Comparison of ENCODE assay signal across 8 mouse cellular contexts in the genomic region with DNA sequence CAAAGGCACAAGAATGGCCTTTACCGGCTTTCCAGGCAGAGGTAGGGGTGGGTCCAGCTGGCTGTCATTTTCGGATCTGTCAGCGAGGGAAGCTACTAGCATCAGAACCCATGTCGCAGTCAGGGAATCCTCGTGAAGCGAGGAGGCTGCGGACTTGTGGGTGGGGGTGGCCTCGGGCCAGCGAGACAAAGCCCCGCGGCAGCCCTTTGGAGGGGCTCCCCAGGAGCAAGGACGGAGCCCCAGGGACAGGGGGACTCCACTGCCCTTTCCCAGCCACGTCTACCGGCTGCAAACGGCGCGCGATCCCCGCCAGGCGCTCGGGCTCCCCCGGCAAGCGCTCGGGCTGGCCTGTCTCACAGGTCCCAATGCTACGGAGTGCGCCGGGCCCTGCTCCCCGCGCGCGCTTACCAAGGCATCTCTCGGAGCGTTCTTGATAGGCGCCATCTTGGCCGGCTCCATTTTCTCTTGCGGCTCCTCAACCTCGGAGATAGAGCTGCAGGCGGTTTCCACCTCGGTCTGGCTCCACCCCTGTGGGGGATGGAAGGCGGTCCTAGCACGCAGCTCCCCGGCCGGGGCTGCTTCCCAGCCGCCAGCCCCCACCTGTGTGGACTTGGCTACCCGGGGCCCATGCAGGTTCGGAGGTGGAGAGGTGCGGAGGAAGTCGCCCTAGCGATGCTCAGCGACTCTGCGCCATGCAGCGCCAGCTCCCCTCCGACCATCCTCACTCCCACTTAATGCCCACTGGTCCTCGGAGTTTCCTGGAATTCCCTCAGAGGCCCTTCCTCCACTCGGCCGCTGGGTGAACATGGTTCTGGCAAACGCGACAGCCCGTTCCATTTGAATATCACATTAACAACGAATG. TPM values are rescaled to one million over a fixed set of nuclear protein-coding genes. Genes with fewer than 3 reads are reported as not detected.
DNase-seq lines count a peak whose midpoint lies in the region; ATAC-seq and TF ChIP-seq lines count a peak whose summit lies in the region.

No protein-coding gene starts in this region.

- peak; percentile 74 for DNase-seq in 3T3-L1 (ENCODE audit: low read depth, low spot score)
- peak; percentile 27 to 31 for DNase-seq in adrenal gland, postnatal 4 days (ENCODE audit: low spot score in 2 of 2)
- peak; percentile 52 for DNase-seq in heart, adult 8-10 months (ENCODE audit: low spot score)
- DNase-seq in kidney, adult 9 months = peak; percentile 67
- peak; percentile 44 to 58 for DNase-seq in spleen, adult 2 months (ENCODE audit: low read depth in 1 of 2, low spot score in 2 of 2)

- peak overlapping the region; percentile 82 for H3K9ac ChIP-seq in embryonic facial prominence, embryonic 13.5 days
- peak overlapping the region; percentile 75 for H3K9ac ChIP-seq in limb, embryonic 13.5 days
- H3K9ac ChIP-seq in midbrain, embryonic 15.5 days = peak overlapping the region; percentile 80

- peak overlapping the region; percentile 73 for H3K27ac ChIP-seq in embryonic facial prominence, embryonic 13.5 days
- H3K27ac ChIP-seq in limb, embryonic 13.5 days = peak overlapping the region; percentile 81
- peak overlapping the region; percentile 94 for H3K27ac ChIP-seq in midbrain, embryonic 15.5 days
- H3K27ac ChIP-seq in spleen, adult 2 months (ENCODE audit: insufficient read depth, low read length) = peak overlapping the region; percentile 53; the same call in 1 of the 2 replicates

- TF ChIP-seq POLR2A in spleen, adult 2 months (IDR thresholded peaks at IDR 0.05; ENCODE audit: low read depth, low read length) = no peak

- 25% methylated on average over 55 of the region's 60 CpGs for WGBS in embryonic facial prominence, embryonic 13.5 days
- 17% methylated on average over 60 of the region's 60 CpGs for WGBS in limb, embryonic 13.5 days
- WGBS in midbrain, embryonic 15.5 days = 31% methylated on average over 60 of the region's 60 CpGs
- WGBS in spleen, adult 2 months = 25% methylated on average over 60 of the region's 60 CpGs

- H3K4me1 ChIP-seq in embryonic facial prominence, embryonic 13.5 days = no peaks in the 10 kb centered on the region
- H3K4me1 ChIP-seq in limb, embryonic 13.5 days = no peaks in the 10 kb centered on the region
- H3K4me1 ChIP-seq in midbrain, embryonic 15.5 days = no peaks in the 10 kb centered on the region
- H3K4me1 ChIP-seq in spleen, adult 2 months (ENCODE audit: control insufficient read depth, insufficient read depth, insufficient read length) = no peaks in the 10 kb centered on the region

- TF ChIP-seq CTCF in spleen, adult 2 months (IDR thresholded peaks at IDR 0.05; ENCODE audit: extremely low read depth, insufficient read depth, insufficient read length, insufficient replicate concordance) = no peak

- peak; percentile 88 for ATAC-seq in embryonic facial prominence, embryonic 13.5 days (ENCODE audit: insufficient number of reproducible peaks, insufficient read depth, low FRiP score, low TSS enrichment, low read depth)
- ATAC-seq in limb, embryonic 13.5 days (ENCODE audit: low FRiP score, low read depth) = peak; percentile 96
- peak; percentile 97 for ATAC-seq in midbrain, embryonic 15.5 days (replicated peaks)

- peak overlapping the region; percentile 56 for H3K4me3 ChIP-seq in embryonic facial prominence, embryonic 13.5 days
- peak overlapping the region; percentile 56 for H3K4me3 ChIP-seq in limb, embryonic 13.5 days
- peak overlapping the region; percentile 63 for H3K4me3 ChIP-seq in midbrain, embryonic 15.5 days
- peak overlapping the region; percentile 75 for H3K4me3 ChIP-seq in spleen, adult 2 months (ENCODE audit: extremely low read depth, insufficient read depth, insufficient read length)

- peak overlapping the region; percentile 58 for H3K4me2 ChIP-seq in embryonic facial prominence, embryonic 13.5 days
- peak overlapping the region; percentile 58 for H3K4me2 ChIP-seq in limb, embryonic 13.5 days (replicated peaks)
- peak overlapping the region; percentile 47 for H3K4me2 ChIP-seq in midbrain, embryonic 15.5 days

- no peaks in the 10 kb centered on the region for H3K27me3 ChIP-seq in embryonic facial prominence, embryonic 13.5 days
- no peaks in the 10 kb centered on the region for H3K27me3 ChIP-seq in limb, embryonic 13.5 days
- no peaks in the 10 kb centered on the region for H3K27me3 ChIP-seq in midbrain, embryonic 15.5 days (replicated peaks)
- no peaks in the 10 kb centered on the region for H3K27me3 ChIP-seq in spleen, adult 2 months (ENCODE audit: control insufficient read depth, insufficient read depth, low read length)

- no peaks in the 10 kb centered on the region for H3K9me3 ChIP-seq in embryonic facial prominence, embryonic 13.5 days
- H3K9me3 ChIP-seq in limb, embryonic 13.5 days = no peaks in the 10 kb centered on the region; the same call in 1 of the 2 replicates
- no peaks in the 10 kb centered on the region for H3K9me3 ChIP-seq in midbrain, embryonic 15.5 days

- H3K36me3 ChIP-seq in embryonic facial prominence, embryonic 13.5 days = no peaks in the 10 kb centered on the region
- no peaks in the 10 kb centered on the region for H3K36me3 ChIP-seq in limb, embryonic 13.5 days
- no peaks in the 10 kb centered on the region for H3K36me3 ChIP-seq in midbrain, embryonic 15.5 days (replicated peaks)
- no peaks in the 10 kb centered on the region for H3K36me3 ChIP-seq in spleen, adult 2 months (ENCODE audit: control insufficient read depth, insufficient read depth, low read length)

RNA-seq across cellular contexts. Expression of gene Taf9b, which starts 1.6 kb away (rescaled TPM):
- 10 to 100 TPM; 14.5 to 16.1 TPM for total RNA-seq in adrenal gland, postnatal 4 days (2021)
- polyA plus RNA-seq in embryonic facial prominence, embryonic 13.5 days (2015; fragmentation: Nextera tagmentation; extraction: Ambion mirVana) = 6.1 and 7.4 TPM in 2 replicates
- 10 to 100 TPM in 2 of 4 experiments, 1 to 10 TPM in 2; 7.0 to 12.5 (median 10.6) TPM for total RNA-seq in heart, adult 8-10 months (2022)
- 8.4 and 9.3 TPM in 2 replicates for polyA plus RNA-seq in limb, embryonic 13.5 days (2015; fragmentation: Nextera tagmentation; extraction: Ambion mirVana)
- 14.5 and 15.4 TPM in 2 replicates for polyA plus RNA-seq in midbrain, embryonic 15.5 days (2015; fragmentation: Nextera tagmentation; extraction: Ambion mirVana)
- 2.2 and 2.4 TPM in 2 replicates for polyA plus RNA-seq in spleen, adult 2 months (2012; rRNA removed)

RNA-seq across cellular contexts. Expression of gene Pgk1, which starts 32.5 kb away (rescaled TPM):
- total RNA-seq in adrenal gland, postnatal 4 days (2021) = 100 to 1,000 TPM; 189 to 231 TPM
- 277 and 335 TPM in 2 replicates for polyA plus RNA-seq in embryonic facial prominence, embryonic 13.5 days (2015; fragmentation: Nextera tagmentation; extraction: Ambion mirVana)
- total RNA-seq in heart, adult 8-10 months (2022) = 100 to 1,000 TPM; 423 to 432 (median 428) TPM
- 351 and 362 TPM in 2 replicates for polyA plus RNA-seq in limb, embryonic 13.5 days (2015; fragmentation: Nextera tagmentation; extraction: Ambion mirVana)
- polyA plus RNA-seq in midbrain, embryonic 15.5 days (2015; fragmentation: Nextera tagmentation; extraction: Ambion mirVana) = 246 and 254 TPM in 2 replicates
- polyA plus RNA-seq in spleen, adult 2 months (2012; rRNA removed) = 26.3 and 27.8 TPM in 2 replicates

RNA-seq across cellular contexts. Expression of gene Fnd3c2, which starts 35.8 kb away (rescaled TPM):
- under 1 TPM in 1 of 2 experiments, not detected in 1; 0.14 TPM for total RNA-seq in adrenal gland, postnatal 4 days (2021)
- not detected in 2 replicates for polyA plus RNA-seq in embryonic facial prominence, embryonic 13.5 days (2015; fragmentation: Nextera tagmentation; extraction: Ambion mirVana)
- not detected for total RNA-seq in heart, adult 8-10 months (2022)
- not detected in 2 replicates for polyA plus RNA-seq in limb, embryonic 13.5 days (2015; fragmentation: Nextera tagmentation; extraction: Ambion mirVana)
- polyA plus RNA-seq in midbrain, embryonic 15.5 days (2015; fragmentation: Nextera tagmentation; extraction: Ambion mirVana) = not detected in 2 replicates
- not detected in 2 replicates for polyA plus RNA-seq in spleen, adult 2 months (2012; rRNA removed)

Comparison
In these comparisons a context has a peak if more than half of its experiments do, and no peak if none do; other contexts are left out.
1. Peak in every context shown above with its lines: DNase-seq, ATAC-seq, H3K4me3 ChIP-seq and H3K27ac ChIP-seq.